Mouse (Mus musculus) lung, postnatal 25 days (tissue): ENCODE data around the gene Dscaml1.

ENCODE experiments used
- DNase-seq: peaks from one replicate; pipeline ENCODE4 v3.0.0; 2022; ENCODE audit warnings: low spot score

Dscaml1 gene

GRCm38 (mm10) chr9:45454889-45455610, 28.6 kb downstream of the Dscaml1 start:
- DNase-seq: no peak

- DNase-seq: no peak
Observed at GRCm38 (mm10) chr9:45457200-45457599, 30.8 kb downstream of the Dscaml1 start.

- DNase-seq: no peak
Observed at GRCm38 (mm10) chr9:45458363-45458762, 31.9 kb downstream of the Dscaml1 start.

GRCm38 (mm10) chr9:45465396-45466019, 39.1 kb downstream of the Dscaml1 start:
- no peak for DNase-seq

- DNase-seq: no peak
Observed at GRCm38 (mm10) chr9:45468235-45468634, 41.8 kb downstream of the Dscaml1 start.

- DNase-seq: no peak
Observed at GRCm38 (mm10) chr9:45470746-45471471, 44.5 kb downstream of the Dscaml1 start.

- DNase-seq: no peak
Observed at GRCm38 (mm10) chr9:45471691-45472090, 45.3 kb downstream of the Dscaml1 start.

- DNase-seq: no peak
Observed at GRCm38 (mm10) chr9:45474874-45475273, 48.4 kb downstream of the Dscaml1 start.

- DNase-seq: no peak
Observed at GRCm38 (mm10) chr9:45480936-45481335, 54.5 kb downstream of the Dscaml1 start.

- no peak for DNase-seq
Observed at GRCm38 (mm10) chr9:45486665-45487074, 60.2 kb downstream of the Dscaml1 start.

- no peak for DNase-seq
Observed at GRCm38 (mm10) chr9:45487179-45487801, 60.9 kb downstream of the Dscaml1 start.

GRCm38 (mm10) chr9:45490899-45491298, 64.5 kb downstream of the Dscaml1 start:
- no peak for DNase-seq

GRCm38 (mm10) chr9:45494889-45495288, 68.5 kb downstream of the Dscaml1 start:
- no peak for DNase-seq

- no peak for DNase-seq
Observed at GRCm38 (mm10) chr9:45496340-45496739, 69.9 kb downstream of the Dscaml1 start.

- no peak for DNase-seq
Observed at GRCm38 (mm10) chr9:45496944-45497343, 70.5 kb downstream of the Dscaml1 start.

GRCm38 (mm10) chr9:45499267-45499666, 72.8 kb downstream of the Dscaml1 start:
- DNase-seq: no peak

- DNase-seq: no peak
Observed at GRCm38 (mm10) chr9:45500071-45500595, 73.7 kb downstream of the Dscaml1 start.

GRCm38 (mm10) chr9:45501295-45501927, 75.0 kb downstream of the Dscaml1 start:
- DNase-seq: no peak

GRCm38 (mm10) chr9:45501963-45502641, 75.7 kb downstream of the Dscaml1 start:
- no peak for DNase-seq

- DNase-seq: peak; percentile 75
Observed at GRCm38 (mm10) chr9:45504977-45505376, 78.5 kb downstream of the Dscaml1 start.

GRCm38 (mm10) chr9:45505487-45505939, 79.1 kb downstream of the Dscaml1 start:
- DNase-seq: peak; percentile 10
